Mouse (Mus musculus) spleen, embryonic (tissue): ENCODE measurements around the gene Ptpra.
"Not testable (repeated sequence)": the region's sequence is repeated elsewhere in the genome, so short reads cannot be mapped to it uniquely, and the experiment has no call there.

Experiments
- CTCF ChIA-PET: fragments of 350-600 bp; sonication (Branson Sonifier 250); formaldehyde crosslinking; loops from one replicate; lab custom pipeline; 2022; lab: Charles Lee

Ptpra gene

GRCm38 (mm10) chr2:130482700-130483099 is 32.6 kb downstream of the Ptpra start:
- CTCF ChIA-PET = interaction anchor here (0.7 kb wide), 1 partner anchor 11 kb away, joined by 3 read pairs; no protein-coding TSS in a partner anchor

DNA sequence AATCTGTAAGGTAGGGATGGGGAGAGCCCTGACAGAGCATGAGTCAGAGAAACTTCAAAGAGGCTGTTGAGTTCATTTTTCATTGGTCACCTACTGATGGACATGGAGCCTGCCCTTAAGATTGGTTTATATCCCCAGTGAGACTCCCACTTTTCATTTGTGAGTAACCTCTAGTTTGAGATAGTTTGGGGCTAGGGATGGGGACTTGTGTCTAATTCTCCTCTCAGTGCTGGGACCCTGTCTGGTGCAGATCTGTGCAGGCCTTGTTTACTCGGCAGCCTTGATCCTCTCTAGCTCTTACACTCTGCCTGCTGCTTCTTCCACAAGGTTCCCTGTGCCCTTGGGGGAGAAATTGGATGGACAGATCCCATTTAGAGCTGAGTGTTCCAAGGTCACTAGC is 34.1 kb downstream of the Ptpra start:
- CTCF ChIA-PET = no interaction called here

GRCm38 (mm10) chr2:130488002-130488401 is 37.9 kb downstream of the Ptpra start:
- CTCF ChIA-PET = no interaction called here

GRCm38 (mm10) chr2:130488600-130488999 is 38.5 kb downstream of the Ptpra start:
- CTCF ChIA-PET = no interaction called here

DNA sequence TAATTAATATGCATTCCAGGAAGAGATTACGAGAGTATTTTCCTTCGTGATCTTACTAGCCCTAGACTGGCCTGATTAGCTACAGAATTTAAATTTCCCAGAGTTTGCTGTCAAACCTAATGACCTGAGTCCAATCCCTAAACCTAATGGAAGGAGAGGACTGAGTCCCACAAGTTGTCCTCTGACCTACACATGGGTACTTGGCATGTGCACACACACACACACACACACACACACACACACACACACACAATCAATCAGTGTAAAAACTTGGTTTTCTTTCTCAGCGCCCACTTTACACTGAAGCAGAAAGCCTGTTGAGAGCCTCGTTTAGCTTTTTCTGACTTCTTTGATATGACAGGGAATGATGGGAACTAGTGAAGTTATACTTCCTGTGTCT is 41.1 kb downstream of the Ptpra start:
- CTCF ChIA-PET = no interaction called here

- CTCF ChIA-PET = no interaction called here
Observed at GRCm38 (mm10) chr2:130491587-130491986, 41.5 kb downstream of the Ptpra start.

GRCm38 (mm10) chr2:130495114-130495513 is 45.0 kb downstream of the Ptpra start:
- CTCF ChIA-PET = not testable (repeated sequence)

DNA sequence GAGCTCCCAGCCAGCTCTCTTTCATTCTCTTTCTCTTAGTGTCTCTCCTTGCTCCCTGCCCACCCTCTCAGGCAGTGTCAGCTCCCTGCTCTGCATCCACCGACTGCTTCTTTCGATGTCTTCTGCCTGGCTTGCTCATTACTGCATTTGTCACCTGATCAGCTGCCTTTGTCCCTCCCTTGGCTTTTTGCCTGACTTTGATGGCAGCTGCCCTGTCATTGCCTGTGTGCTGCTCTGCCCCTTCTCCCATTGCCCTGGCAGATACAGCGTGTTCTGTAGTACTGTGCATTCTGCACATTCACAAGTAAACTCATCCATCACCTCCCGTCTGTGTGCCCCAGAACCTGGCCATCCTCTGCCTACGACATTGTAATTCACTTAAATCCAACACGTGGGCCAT is 46.0 kb downstream of the Ptpra start:
- CTCF ChIA-PET = interaction anchor here (0.6 to 0.7 kb wide), 2 partner anchors 10 to 90 kb away, joined by 3 to 4 read pairs; no protein-coding TSS in a partner anchor

DNA sequence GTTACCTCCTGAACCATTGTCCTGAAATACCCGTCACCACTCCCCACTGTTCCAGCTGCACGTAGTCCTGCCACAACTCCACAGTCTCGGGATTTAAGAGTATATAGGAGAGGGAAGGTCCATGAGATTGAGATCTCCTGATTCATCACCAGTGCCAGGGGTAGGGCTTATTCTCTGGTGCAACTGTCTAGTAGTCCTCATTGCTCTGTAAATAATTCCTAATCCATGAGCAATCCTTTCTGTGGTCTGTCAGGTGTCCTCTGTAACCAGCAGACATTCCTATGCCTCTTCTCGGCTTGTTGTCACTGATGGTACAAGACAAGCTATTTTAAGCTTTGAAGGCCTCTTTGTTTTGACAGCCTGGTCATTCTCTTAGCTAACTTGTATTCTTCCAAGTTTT is 46.9 kb downstream of the Ptpra start:
- CTCF ChIA-PET = no interaction called here

GRCm38 (mm10) chr2:130499546-130499945 is 49.5 kb downstream of the Ptpra start:
- CTCF ChIA-PET = no interaction called here

DNA sequence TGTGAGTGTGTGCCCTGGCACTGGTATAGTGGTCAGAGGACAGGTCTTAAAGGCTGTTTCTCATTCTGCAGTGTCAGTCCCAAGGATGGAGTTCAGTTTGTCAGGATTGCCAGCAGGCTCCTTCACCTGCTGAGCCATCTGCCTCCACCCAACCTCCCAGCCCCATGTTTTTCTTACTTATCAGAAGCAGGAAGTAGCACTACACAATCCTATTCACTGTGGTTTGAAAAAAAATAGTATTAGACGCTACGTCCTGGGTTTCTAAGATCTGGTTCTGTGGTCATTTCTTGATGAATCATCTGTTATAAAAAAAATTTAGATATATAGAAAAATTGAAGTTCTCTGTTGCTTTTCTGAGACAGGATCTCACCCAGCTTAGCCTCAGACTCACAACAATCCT is 51.5 kb downstream of the Ptpra start:
- CTCF ChIA-PET = no interaction called here

GRCm38 (mm10) chr2:130511616-130512015 is 61.5 kb downstream of the Ptpra start:
- CTCF ChIA-PET = not testable (repeated sequence)

DNA sequence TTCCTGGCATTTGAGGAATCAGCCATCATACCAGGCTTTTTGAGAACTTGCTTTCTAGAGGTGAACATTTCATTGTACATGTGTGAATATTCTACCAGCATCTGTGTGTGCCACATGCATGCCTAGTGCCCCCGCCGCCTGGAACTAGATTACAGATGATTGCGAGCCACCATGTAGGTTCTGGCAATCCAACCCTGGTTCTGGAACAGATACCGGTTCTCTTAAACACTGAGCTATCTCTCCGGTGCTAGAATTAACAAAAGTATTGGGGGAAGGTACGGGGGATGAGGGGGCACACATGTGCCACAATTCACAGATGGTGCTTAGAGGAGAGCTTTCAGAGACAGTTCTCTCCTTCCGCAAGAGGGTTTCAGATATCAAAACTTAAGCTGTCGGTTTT is 63.8 kb downstream of the Ptpra start:
- CTCF ChIA-PET = no interaction called here

DNA sequence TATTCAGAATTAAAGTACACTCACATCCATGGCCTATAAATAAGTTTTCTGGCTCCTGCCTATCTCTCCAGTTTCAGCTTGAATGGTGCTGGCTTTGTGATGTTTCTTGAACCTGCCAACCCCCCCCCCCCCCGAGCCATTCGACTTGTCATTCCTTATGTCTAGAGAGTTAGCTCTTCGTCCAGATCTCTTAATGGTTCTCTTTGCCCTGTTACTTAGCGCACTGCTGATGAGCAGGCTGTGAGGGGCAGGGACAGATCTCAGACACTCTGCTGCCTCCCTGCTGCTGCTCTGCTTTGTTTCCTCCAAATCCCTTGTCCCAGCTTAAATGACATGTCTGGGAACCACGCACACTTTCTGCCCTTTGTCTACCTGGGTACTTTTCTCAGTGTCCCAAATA is 65.7 kb downstream of the Ptpra start:
- CTCF ChIA-PET = no interaction called here

DNA sequence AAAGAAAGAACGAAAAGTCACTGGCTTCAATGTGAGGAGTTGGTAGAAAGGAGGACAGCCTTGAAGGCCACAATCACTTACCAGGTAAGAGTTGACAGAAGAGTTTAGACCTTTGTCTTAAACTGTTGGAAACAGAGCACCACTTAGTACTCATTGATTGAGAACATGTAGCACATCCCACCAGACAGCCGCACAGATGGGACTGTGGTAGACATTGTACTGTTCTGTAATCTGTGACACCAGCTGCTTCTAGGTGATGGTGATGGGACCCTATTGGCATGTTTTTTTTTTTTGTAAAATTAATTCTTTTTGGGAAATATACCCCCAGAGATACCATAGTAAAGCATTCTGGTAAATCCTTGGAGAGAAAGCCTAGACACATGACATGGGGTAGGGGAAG is 71.8 kb downstream of the Ptpra start:
- CTCF ChIA-PET = interaction anchor here (0.6 to 1.2 kb wide), 2 partner anchors 9 to 46 kb away, joined by 5 read pairs; no protein-coding TSS in a partner anchor

DNA sequence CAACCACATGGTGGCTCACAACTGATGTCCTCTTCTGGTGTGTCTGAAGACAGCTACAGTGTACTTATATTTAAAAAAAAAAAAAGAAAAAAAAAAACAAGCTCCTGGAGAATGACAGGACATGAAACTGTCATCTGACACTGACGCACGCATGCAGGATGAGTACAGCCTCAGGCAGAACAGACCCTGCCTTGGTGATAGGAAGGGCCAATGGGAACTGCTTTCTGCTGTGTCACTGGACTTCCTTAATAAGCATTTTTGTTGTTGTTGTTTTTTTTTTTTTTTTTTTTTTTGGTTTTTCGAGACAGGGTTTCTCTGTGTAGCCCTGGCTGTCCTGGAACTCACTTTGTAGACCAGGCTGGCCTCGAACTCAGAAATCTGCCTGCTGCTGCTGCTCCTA is 75.4 kb downstream of the Ptpra start:
- CTCF ChIA-PET = interaction anchor here (0.6 kb wide), 1 partner anchor 34 kb away, joined by 6 read pairs; no protein-coding TSS in a partner anchor

DNA sequence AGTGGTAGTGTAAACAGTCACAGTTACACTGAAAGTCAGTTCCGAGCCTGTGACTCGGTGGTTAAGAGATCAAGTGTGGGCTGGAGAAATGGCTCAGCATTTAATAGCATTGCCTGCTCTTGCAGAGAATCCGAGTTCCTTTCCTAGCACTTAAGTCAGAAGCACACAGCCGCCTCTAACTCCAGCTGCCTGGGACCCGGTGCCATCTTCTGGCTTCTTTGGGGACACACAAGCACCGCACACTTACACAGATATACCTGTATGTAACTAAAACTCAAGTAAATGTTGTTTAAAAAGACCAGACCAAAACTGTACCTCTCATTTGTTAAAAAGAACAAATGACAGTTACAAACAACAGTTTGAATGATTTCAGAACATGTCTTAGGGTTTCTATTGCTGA is 78.4 kb downstream of the Ptpra start:
- CTCF ChIA-PET = no interaction called here

- CTCF ChIA-PET = no interaction called here
Observed at GRCm38 (mm10) chr2:130529290-130529689, 79.2 kb downstream of the Ptpra start.

GRCm38 (mm10) chr2:130529925-130530324 is 79.8 kb downstream of the Ptpra start:
- CTCF ChIA-PET = no interaction called here

DNA sequence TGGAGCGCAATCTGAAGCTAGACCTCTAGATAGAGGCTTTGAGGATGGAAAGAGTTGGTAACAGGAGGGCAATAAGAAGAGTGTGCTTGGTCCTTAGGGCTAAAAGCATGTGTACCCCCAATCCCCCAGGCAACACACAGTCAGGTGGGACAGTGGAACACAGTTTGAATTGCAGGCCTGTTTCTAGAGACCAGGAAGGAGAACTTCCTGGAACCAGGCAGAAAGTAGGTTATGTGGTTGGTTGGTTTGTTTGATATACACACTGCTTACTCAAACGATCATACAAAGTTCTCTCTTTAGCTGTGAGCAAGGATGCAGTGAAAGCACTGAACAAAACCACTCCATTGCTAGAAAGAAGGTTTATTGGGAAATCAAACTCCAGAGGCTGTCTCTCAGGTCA is 82.1 kb downstream of the Ptpra start:
- CTCF ChIA-PET = no interaction called here

DNA sequence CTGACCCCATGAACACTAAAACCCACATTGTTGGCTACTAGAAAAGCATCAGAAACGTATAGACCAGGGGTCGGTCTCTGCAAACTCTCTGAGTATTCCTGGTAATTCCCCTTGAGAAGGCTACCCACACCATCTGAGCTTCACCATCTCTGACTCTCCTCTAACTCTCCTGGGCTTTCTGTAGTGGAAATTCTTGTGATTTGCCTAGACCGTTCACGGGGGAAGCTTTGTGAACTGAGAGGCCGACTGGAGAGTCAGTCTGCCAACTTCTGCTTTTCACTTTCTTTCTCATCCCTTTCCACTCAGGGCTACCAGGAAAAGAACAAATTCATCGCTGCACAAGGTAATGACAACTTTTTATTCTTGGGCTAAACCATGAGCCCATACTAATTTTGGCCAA is 84.9 kb downstream of the Ptpra start:
- CTCF ChIA-PET = no interaction called here

DNA sequence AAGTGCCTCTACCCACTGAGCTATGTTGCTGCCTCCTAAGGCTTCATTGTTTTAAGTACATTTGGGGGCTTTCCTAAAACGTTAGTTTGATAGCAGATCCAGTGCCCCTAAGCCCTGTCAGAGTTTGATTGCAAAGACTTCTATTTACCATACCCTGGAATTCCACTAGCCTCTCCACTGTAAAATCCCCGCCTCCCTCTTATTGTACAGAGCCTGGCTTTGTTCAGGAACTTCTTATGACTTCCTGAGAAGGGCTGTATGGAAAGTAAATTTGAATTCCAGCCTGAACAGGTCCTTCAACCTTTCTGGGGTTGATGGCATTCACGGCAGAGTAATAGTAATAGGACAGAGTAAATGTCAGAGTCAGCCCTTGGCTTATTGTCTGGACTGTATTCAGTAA is 86.8 kb downstream of the Ptpra start:
- CTCF ChIA-PET = no interaction called here

- CTCF ChIA-PET = no interaction called here
Observed at GRCm38 (mm10) chr2:130538876-130539546, 88.9 kb downstream of the Ptpra start.

DNA sequence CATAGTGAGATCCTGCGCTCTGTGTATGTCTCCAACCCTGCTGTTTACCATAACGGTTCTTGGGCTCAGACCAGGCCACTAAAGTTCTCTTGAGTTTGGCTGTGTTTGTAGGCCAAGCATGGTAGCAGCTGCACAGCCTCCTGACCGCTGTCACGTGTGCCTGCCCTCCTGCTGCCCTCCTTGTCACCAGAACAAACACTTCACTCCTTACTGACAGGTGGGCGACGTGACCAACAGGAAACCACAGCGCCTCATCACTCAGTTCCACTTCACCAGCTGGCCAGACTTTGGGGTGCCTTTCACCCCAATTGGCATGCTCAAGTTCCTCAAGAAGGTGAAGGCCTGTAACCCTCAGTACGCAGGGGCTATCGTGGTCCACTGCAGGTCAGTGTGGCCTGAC is 90.2 kb downstream of the Ptpra start:
- CTCF ChIA-PET = no interaction called here
